Mouse (Mus musculus) embryo, embryonic 11 days (tissue): ENCODE data around the gene Fhit.

ENCODE experiments used
- DNase-seq: peaks from one replicate; pipeline ENCODE4 v3.0.0-alpha.2; 2015

Fhit gene

DNA sequence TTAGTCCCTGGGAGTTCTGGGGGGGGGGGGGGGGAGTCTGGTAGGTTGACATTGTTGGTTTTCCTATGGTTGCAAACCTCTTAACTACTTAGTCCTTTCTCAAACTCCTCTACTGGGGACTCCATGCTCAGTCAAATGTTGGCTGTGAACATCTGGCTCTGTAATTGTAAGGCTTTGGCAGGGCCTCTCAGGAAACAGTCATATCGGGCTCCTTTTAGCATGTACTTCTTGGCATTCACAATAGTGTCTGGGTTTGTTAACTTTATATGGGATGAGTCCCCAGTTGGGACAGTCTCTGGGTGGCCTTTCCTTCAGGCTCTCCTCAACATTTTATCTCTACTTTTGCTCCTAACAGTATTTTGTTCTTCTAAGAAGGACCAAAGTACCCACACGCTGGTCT, 1065.6 kb downstream of the Fhit start:
- DNase-seq = no peak

DNA sequence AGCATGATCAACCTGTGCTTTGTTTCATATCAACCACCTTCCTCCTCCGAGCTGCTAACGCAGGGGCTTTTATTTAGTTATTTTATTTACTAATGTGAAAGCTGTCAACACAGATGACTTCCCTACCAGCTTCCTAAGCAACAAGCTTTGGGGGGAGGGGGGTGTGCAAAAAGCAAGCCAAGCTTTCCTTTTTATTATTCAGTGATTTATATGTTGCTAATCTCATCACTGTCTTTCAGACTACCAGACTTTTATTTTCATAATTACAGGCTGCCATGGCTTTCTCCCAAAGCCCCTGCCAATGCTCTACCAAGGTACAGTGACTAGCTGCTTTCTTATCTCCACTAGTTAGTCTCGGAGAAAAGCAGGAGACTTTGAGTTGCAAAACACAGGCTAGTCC, 1082.8 kb downstream of the Fhit start:
- no peak for DNase-seq

DNA sequence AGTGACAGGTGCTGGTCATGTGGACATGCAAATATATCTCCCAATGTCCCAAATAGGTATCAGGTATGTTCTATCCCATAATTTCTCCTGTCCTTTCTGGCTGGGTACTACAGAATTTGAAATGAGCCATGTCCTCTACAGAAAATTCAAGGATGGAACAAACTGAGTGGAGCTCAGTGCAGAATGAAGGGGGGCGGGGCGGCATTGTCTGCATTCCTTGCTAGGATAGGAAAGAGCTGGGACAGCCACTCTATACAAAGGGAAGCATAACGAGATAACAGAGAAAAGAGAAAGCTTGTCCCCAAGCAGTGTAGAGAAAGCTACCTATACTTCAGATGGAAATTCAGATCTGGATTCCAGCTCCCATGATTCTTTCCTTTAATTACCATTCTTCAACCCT, 1111.9 kb downstream of the Fhit start:
- no peak for DNase-seq

DNA sequence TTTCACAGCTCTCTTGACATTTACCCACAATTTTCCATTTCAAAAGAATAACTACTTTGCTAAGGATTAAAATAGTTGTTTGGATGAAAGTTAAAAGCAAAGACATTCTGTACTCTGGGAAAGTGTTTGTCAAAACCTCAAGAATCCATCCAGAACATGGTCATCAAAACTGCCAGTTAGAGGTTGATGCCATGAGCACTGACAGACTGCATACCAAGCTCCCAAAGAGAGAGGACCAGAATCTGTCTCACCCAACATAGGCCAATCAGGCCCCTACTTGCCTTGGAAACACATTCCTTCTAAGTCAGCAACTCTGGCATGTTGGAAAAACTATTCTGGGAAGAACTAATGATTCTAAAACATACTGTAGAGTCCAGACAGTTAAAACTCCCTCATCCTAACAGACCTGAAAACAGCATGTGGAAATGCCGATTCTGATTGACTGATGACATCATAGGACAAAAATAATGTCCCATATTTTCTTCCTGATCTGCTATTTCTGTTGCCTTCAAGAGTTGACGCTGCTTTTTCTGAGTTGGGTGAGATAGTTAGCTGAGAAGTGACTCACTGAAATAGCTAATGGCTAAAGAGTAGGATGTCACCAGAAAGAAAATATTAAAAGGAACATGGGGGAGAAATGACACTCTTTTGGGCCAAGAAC, 1114.6 kb downstream of the Fhit start:
- DNase-seq = no peak

DNA sequence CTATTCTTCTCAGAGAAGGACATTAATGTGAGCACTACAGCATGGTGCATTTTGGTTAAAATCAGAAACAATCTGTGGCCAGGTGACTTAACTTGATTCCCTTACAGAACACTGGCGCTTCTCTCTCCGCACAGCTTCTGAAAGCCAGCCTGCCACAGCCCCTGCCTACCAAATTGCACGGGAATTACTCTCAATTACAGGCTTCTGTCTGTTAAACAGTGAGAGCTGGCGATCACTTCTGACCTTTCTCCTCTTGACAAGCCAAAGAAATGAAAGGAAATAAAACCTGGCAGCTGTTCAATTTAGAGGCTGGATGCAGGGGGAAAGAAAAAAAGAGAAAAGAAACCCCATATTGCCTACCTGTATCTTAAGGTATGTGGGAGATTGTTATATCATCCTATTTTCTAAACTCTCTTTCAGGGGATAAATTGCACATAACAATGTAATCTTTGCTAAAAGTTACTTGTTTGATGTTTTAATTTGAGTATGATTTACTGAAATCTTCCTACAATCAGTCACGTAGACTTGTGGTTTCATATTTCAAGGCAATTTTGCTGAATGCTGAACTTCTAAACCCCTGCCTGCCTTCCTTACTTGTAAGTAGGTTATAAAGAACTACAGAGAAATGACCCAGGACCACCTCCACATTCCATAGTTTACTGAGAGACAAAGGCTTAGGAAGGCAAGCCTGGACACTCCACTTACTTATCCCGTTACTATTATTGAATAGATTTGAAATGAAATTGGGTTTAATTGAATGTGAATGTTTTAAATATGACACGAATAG, 1115.3 kb downstream of the Fhit start:
- DNase-seq = peak; percentile 71

DNA sequence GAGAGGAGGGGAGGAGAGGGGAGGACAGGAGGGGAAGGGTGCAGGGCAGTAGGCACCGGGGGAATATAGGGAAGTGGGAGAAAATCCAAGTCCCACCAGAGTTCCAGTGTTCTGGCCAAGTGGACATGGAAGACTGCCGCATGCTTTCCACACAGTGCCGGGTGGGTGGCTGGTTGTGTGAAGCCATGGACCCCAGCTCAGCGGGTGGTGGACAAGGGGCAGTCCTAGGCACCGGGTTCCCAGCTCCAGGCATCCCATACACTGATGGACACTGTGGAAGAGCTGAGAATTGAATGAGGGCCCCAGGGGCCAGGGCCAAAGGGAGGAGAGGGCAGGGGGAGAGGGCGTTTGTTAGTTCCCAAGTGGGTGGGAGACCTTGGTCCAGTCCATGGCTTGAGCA, 1123.8 kb downstream of the Fhit start:
- no peak for DNase-seq

DNA sequence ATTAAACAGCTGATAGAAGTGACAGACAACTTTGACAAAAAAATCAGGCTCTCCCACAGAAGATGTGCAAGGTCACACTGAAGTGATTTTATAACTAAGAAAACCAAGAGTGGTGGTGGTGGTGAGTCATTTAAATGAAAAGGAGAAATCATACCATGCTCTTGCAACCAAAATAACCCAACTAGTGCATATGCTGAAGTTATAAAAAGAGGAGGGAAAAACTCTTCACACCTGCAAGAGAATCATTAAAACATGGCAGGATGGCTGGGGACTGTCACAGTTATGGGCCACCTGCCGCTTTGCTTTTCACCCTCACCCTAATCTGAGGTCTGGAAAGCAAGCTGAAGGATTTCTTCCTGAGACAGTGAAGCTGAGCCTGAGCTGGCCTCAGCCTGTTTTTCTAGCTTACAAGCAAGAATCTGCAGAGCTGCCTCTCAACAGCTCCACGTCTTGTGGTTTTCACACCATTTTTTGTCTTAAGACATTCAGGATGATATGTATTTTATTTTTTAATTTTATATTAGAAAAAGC, 1125.1 kb downstream of the Fhit start:
- no peak for DNase-seq

DNA sequence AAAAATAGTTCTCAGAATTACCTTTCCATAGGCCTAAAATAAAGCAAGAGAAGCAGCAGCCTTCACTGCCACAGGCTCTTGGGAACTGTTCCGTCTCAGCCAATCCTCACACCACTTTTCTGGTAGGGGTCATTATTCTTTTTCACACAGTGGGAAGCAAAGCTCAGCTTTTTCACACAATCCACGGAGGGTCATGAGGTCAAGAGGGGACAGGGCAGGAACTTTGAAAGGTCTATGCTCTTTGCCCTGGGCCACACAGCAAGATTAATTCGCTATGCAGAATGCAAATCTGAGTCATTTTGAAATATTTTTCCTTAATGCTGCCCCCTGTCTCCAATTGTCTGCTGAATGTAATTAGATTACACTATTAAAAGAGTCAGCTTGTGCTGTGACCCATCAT, 1126.2 kb downstream of the Fhit start:
- peak; percentile 46 for DNase-seq

DNA sequence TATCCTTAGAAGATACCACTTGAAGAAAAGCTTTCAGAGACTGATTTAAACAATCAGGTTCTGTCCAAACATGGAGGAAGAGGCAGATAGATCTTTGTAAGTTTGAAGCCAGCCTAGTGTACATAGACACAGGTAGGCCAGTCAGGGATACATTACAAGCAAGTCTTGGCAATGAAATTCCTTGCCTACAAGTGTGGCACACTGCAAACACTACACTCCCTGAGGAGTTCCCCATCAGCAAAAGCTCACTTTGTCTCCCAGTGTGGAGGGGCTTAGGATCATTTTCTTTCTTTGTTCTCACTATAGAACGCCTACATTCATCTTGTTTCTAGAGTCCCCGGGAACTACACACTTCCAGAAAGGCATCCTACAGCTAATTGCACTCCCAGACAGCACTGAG, 1126.6 kb downstream of the Fhit start:
- DNase-seq = no peak

DNA sequence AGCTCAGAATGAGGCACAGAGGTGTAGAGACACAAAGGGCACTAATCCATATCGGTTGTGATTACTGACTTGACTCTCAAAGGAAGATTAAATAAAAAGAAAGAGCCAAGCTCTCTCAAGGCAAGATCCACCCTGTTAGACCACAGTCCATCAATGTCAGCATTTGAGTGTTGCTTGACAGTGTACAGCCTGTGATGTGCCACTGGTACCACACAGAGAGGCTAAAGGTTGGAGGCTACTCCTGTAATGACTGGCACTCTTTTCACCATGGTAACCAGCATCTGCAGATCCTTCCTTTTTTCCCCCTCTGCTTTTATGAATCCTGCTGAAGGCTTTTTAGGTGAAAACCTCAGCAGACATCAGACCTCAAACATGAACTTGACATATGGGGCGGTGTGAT, 1138.5 kb downstream of the Fhit start:
- no peak for DNase-seq

DNA sequence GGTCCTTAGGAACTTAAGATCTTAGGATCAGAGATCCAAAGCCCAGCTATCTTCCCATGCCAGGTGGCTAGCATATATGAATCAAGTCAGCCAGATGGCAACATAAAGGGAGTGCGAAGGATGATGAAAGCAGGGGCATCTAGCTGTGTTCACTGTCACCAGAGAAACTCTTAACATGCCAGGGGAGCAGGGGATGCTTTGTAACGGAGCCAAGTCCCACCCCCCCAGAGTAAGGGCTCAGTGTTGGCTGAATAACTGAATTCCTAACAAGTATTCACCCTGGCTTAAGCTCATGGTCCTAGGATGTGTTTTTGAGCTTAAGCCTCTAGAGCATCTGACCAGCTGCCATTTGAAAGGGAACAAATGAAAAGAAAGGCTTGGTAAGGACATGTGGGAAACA, 1139.5 kb downstream of the Fhit start:
- no peak for DNase-seq

DNA sequence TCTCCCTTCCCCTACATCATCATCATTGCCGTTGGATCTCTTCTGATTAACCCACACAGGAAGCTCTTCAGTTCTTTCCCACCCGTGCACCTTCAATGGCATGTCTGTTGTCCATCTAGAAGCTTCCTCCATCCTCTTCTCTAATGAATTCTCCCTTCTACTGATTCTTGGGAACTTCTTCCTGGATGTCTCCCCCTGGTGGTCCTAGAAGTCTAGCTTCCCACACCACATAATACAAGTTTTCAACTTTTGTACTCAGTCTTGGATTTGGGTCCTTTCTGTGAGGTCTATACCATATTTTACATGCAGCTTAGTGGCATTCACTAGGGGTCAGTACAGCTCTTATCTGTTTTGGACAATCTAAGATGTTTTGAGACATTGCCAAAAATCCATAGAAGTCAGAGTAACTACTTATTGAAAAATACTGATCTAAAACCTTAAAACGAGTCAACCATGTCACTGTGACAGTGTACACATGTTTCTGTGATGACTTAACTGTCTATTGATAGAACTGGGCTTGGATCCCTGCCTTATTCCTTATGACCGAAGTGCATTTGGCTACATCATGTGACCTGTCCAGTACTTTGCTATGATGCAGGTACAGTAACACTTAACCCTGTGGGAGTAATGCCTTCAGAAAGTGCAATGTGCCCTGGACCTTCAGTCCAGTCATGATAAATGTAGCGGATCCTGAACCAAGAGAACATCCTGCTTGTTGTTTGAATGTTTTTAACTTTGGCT, 1141.3 kb downstream of the Fhit start:
- no peak for DNase-seq

DNA sequence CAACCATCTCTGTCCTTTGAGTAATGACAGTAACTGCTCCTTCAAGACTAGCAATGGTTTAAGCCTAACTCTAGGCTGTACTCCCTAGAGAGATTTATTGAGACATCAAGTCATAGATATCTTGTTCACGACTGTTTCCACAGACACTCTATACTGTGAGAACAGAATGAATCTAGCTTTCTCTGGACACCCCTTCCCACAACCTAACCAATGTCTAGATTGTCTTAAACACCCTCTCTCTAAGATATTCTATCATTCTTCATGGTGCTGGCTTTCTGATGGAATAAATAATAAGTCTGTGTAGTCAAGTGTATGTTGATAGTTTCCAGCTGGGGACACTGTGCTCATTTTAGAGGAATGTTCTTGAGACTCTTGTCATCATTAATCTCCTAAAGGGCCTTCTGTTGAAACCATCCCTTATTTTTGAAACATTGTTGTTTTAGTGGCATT, 1148.0 kb downstream of the Fhit start:
- DNase-seq = no peak

DNA sequence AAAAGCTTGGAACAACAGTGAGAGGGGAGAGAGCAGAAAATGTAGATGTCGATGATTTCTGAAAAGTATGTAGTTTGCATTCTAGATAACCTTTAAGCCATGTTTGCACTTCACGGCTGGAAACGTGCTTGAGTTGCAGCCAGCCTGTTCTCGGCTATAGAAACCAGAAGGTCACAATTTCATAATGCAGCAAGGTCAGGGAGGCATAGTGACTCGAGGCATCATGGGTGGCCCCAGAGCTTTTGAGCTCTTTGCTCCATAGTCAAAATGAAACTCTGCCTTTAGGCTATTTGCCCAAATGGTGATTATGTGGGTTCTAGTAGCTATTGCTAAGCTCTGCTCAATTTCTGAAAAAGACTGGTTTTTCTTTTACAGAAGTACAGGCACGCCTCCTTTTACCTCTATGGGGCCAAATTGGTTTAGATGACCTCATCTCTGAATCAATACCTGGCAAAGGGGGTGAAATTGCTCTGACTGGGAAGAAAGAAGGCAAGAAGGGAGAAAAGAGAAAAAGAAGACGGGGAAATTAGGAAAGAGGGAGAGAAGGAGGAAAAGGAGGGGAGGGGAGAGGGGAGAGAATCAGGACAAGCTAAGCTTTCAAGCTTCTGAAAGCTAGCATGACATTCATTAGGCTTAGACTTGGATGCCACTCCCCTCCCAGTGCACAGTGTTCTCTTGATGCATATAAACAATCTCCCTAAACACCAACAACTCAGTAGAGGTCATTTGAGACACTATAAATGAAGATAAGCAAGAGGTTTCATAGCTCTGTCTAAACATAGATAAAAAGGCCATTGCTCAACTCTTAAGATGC, 1148.6 kb downstream of the Fhit start:
- no peak for DNase-seq

DNA sequence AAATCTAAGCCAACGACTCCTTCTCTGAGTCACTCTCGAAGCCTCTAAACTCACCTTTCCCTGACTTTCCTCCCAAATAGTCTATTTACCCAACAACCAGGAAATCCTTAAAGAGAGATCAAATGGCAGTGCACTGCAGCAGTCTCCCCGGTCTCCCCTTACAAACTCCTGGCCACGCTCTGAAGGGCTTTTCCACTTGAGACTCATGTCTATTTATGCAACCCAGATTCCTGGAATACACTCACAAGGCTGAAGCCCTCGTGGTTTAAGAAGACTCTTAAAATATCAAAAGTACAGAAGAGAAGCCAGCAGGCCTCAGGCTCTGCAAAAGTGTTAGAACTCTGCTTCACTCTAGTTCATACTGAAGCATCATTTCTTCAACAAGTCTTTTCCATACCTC, 1155.6 kb downstream of the Fhit start:
- no peak for DNase-seq

DNA sequence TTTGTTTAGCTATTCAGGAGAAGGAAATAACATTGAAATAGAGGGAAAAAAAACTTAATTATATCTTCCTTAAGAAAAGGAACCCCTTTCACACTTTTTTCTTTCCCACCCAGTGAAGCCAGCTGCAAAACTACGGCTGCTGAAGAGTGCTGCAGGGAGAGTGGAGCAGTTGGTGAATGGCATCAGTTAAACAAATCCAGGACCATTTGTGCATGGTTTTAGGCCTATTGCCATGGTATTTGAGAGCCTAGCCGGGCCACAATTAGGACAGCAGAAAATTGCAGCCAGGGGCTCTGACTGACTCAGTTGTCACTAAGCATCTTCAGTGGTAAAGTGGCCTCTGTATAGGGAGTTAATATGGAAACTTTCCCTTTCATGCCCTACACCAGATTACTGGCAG, 1158.0 kb downstream of the Fhit start:
- no peak for DNase-seq

DNA sequence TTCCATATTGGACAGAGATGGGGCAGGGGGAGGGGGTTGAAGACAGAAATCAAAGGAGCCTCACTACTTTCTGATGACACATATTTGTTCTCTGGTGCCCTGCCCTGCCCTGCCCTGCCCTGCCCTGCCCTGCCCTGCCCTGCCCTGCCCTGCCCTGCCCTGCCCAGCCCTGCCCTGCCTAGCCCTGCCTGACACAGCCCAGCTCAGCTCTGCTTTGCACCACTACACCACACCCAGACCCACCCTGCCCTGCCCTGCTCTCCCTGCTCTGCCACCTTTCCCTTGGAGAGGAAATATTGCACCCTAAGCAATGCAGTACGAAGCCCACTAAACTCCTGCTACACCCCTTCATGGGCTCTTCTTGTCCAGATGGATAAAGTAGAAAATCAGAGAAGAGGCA, 1171.2 kb downstream of the Fhit start:
- no peak for DNase-seq

DNA sequence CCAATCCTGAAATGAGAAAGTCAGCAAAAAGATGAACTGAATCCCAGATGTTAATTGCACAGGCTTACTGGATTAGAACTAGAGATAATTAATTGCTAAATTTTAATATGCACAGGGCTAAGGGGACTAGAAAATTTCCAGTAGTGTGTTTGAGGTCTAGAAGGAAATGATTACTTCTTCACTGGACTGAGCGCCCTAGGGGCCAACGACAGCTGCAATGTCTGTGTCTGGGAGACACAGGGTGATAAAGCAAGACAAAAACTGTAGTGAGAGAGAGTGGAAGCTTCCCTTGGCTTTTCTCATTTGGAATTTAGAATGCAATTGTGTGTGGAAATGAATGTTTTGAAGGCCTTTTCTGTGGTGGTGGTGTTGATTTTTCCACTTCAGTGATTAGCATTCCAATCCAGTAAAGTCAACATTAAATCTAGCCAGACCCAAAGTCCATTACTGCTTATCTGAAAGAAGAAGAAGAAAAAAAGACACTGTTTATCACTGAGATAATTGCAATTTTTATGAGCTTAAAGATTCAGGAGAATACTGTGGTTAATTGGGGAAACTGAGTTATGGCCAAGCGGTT, 1184.8 kb downstream of the Fhit start:
- no peak for DNase-seq

DNA sequence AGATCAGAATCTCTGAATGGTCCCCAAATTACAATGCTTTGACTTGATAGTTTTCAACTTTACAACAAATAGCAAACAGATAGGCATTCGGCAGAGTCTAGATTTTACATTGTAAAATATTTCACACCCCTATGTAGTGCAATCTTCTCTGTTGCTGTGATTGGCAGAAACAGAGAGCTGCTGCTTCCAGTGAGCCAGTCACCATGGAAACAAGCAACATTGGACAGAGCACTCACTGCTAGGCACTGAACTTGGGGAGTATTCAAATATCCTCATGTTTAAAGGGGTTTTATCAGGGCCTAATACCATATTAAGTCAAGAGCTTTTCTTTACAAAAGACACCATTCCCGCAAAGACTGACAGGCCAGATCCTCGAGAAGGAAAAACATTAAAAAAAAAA, 1187.4 kb downstream of the Fhit start:
- DNase-seq = peak; percentile 22

DNA sequence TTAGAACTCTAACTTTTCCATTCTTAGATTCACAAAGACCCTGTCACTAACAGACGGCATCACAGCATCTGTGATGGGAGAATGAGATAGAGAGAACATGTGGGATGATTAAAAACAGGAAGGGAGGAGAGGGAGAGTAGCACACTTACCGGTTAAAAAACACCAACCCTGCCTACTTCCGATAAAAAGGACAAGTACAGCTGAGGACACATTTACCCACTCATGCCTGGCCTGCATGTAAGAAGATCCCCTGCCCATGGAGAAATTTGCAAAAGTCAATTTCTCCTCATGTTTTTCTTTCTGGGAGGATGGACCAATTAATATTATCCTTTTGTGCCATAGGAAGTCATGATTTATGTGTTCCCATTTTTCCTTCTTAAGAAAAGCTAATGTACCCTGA, 1198.0 kb downstream of the Fhit start:
- no peak for DNase-seq

DNA sequence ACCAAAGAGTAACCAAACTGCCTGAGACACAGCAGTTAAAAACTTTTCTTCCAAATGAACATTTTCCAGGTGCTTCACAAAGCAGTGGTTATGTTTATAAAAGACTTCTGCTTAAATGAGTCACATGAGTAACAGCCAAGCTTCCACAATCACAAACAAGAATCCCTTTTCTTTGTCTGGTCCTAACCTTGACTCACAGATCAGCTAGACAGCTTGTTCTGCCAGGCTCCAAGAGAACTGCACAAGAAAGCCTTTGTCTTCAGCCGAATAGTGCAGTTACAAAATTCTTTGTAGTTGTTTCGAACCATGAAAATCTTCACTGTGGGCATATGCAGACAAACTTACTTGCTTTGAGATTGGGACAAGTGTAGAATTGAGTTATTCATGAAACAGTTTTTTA, 1201.4 kb downstream of the Fhit start:
- no peak for DNase-seq

DNA sequence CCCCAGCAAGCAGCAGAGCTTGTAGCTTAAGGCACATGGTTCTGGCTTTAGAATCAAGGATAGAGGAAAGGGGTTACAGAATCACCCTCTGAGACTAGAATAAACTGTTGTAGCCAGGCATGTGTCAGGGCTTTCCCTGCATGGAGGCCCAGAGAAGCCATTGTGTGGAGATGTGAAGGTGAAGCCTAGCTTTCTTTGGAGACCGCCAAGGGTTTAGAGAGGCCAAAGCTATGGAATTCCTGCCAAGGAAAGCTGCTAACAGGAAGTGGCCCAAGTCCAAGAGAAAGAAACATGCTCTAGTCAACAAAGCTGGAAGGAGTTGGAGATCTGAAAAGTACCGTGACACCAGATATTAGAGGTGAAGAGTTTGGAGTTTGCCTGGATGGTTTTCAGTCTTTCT, 1262.3 kb downstream of the Fhit start:
- no peak for DNase-seq

DNA sequence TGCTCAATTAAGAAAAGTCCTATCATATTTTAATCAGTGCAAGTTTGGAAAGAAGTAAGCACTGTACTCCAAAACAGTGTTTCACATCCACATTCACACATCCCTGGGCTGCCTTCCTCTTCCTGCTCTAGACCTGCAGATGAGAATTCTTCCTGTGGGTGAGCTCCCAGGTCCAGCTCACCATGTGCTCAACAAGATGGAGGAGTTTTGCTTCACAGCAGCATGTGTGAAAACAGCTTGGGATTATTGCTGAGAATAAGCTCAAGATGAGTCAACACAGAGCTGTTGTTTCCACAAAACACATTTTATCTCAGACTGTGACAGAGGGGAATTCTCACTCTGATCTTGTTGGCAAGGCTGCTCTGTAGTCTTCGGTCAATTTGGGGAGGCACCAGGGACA, 1265.3 kb downstream of the Fhit start:
- no peak for DNase-seq
